Mouse (Mus musculus) cortical plate, adult 2 months (tissue): ENCODE measurements around the gene Ccm2.

Source experiments
- CTCF ChIP-seq: fragments of 200-500 bp; IDR thresholded peaks from 2 replicates; pipeline ENCODE4 v1.5.1; 2011; ENCODE audit warnings: mild to moderate bottlenecking, control low read depth, low read length; ENCODE audit not compliant: insufficient read depth; ENCODE audit errors: extremely low read depth
- POLR2A ChIP-seq: fragments of 200-500 bp; IDR thresholded peaks from 2 replicates; pipeline ENCODE4 v1.6.1; 2011; ENCODE audit warnings: mild to moderate bottlenecking, low read length, control low read depth; ENCODE audit not compliant: insufficient read depth; ENCODE audit errors: extremely low read depth

DNA sequence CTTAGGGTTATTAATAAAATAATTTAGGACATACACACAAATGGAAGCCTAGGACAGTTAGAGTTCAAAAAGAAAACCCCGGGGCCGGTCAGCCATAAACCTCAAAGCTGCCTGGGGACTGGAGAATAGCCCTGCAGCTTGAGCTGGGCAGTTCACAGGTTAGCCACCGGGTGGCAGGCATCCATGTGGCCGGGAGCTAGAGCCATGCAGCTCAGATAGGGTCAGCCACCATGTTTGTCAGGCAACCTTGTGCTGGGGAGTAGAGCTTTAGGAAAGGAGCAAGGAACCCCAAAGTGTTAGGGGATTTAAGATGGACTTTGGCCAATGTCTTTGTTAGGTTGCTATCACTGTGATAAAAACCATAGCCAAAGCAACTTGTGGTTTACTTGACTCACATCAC lies 81.9 kb downstream of the Ccm2 start:
- TF ChIP-seq CTCF, result peak; percentile 45
- TF ChIP-seq POLR2A, result no peak
